Mouse (Mus musculus) limb, embryonic 13.5 days (tissue): Measurements from ENCODE around the gene Radil. TPM values are rescaled to one million over a fixed set of nuclear protein-coding genes. Genes with fewer than 3 reads are reported as not detected.
A peak's percentile ranks its signal among the peaks of the same experiment; 100 is the strongest.

ENCODE experiments used
- ATAC-seq: fragments of 200-750 bp; cut with Nextera tagmentation; 2 replicates; pipeline ENCODE4 v1.8.0; 2017; ENCODE audit warnings: low read depth, moderate number of reproducible peaks, moderate TSS enrichment; ENCODE audit not compliant: low FRiP score
- H3K27ac ChIP-seq: fragments of 300-500 bp; sonication (generic); 2 replicates; pipeline ENCODE4 v1.5.1; 2015; ENCODE audit warnings: inconsistent platforms, mild to moderate bottlenecking, moderate library complexity
- H3K27me3 ChIP-seq: fragments of 300-500 bp; sonication (generic); 2 replicates; pipeline ENCODE4 v1.6.1; 2015; ENCODE audit warnings: mild to moderate bottlenecking, inconsistent platforms
- H3K36me3 ChIP-seq: fragments of 300-500 bp; sonication (generic); 2 replicates; pipeline ENCODE4 v1.6.1; 2015; ENCODE audit warnings: inconsistent platforms, mild to moderate bottlenecking, moderate library complexity
- H3K4me1 ChIP-seq: fragments of 300-500 bp; sonication (generic); 2 replicates; pipeline ENCODE4 v1.6.1; 2015; ENCODE audit warnings: inconsistent platforms
- H3K4me2 ChIP-seq: fragments of 300-500 bp; sonication (generic); replicated peaks from 2 replicates; pipeline ENCODE4 v1.6.1; 2015; ENCODE audit warnings: inconsistent platforms, mild to moderate bottlenecking, moderate library complexity
- H3K4me3 ChIP-seq: fragments of 300-500 bp; sonication (generic); 2 replicates; pipeline ENCODE4 v1.5.1; 2015; ENCODE audit warnings: moderate library complexity, mild to moderate bottlenecking, inconsistent platforms
- H3K9ac ChIP-seq: fragments of 300-500 bp; sonication (generic); 2 replicates; pipeline ENCODE4 v1.6.1; 2015; ENCODE audit warnings: mild to moderate bottlenecking, inconsistent platforms
- H3K9me3 ChIP-seq: fragments of 300-500 bp; sonication (generic); 2 replicates; pipeline ENCODE4 v1.6.1; 2016; ENCODE audit warnings: inconsistent platforms
- WGBS: fragments of 180-500 bp; shearing (Covaris S2); methylation state at CpG from one replicate; pipeline ENCODE4 v1.1.7; 2015; 5-methylcytosine and 5-hydroxymethylcytosine counted together
- polyA plus RNA-seq: library from polyadenylated mRNA; unstranded; fragments of >200 nt; fragmentation: Nextera tagmentation; extraction: Ambion mirVana; gene quantifications from 2 replicates; pipeline ENCODE4 v1.2.1, GENCODE M21; 2015

Radil gene
- polyA plus RNA-seq, 1 experiment from 2014 or later, result 4.8 TPM

- ATAC-seq, result no peak
- Histone ChIP-seq H3K9me3 (no peaks in the 10 kb centered on the region), H3K9ac (no peak overlapping the region), H3K4me1 (no peaks in the 10 kb centered on the region), H3K4me2 (no peak overlapping the region), H3K27ac (no peak overlapping the region), H3K36me3 (no peaks in the 10 kb centered on the region), H3K4me3 (no peak overlapping the region), H3K27me3 (peaks cover 21% of the 10 kb centered on the region)
- 80% methylated on average over 8 of the region's 8 CpGs for WGBS
Measured at GRCm38 (mm10) chr5:142524711-142525464, 26.0 kb downstream of the Radil start.

DNA sequence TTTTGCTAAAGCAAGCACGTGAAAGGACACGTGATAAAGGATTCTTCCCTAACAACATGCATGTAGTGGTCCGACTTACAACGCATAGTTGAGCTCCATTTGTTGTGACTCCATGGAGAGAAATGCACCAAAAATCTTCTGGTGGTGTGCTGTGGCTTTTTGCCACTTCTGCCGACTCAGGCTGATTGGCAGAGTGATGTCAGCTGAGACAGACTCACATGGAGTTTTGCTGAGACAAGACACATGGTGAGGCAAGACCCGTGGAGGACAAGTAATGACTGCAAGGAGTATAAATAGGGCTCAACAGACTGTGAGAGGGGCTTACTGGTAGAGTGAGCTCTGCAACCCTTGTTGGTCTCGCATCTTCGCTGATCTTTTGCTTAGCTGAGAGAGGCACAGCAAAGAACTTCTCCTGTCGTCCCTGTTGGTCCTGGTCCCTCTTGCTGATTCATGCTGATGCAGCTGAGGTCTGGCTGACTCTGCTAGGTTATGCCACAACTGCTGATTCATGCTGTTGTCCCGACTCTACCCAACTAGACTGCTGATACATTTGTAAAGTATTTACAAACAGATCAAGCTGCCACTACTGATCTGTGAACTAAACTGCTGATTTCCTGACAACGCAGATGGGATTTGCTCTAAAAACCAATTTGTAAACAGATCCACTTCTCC lies 29.6 kb downstream of the Radil start:
- Histone ChIP-seq H3K9ac (no peak overlapping the region), H3K4me1 (0 out of 2 replicates have a peak, but pooled peaks cover 14% of the 10 kb centered on the region), H3K36me3 (no peaks in the 10 kb centered on the region), H3K27me3 (no peaks in the 10 kb centered on the region), H3K9me3 (no peaks in the 10 kb centered on the region), H3K27ac (no peak overlapping the region), H3K4me2 (no peak overlapping the region), H3K4me3 (no peak overlapping the region)
- 87% methylated on average over 11 of the region's 11 CpGs for WGBS
- no peak for ATAC-seq

GRCm38 (mm10) chr5:142520360-142520759 lies 30.5 kb downstream of the Radil start:
- no peak overlapping the region for H3K9ac ChIP-seq
- no peaks in the 10 kb centered on the region for H3K9me3 ChIP-seq
- H3K27ac ChIP-seq, result no peak overlapping the region
- H3K36me3 ChIP-seq, result no peaks in the 10 kb centered on the region
- H3K27me3 ChIP-seq, result no peaks in the 10 kb centered on the region
- no peak overlapping the region for H3K4me3 ChIP-seq
- ATAC-seq, result no peak
- H3K4me1 ChIP-seq, result 0 out of 2 replicates have a peak, but pooled peaks cover 14% of the 10 kb centered on the region
- WGBS, result 82% methylated on average over 4 of the region's 4 CpGs
- no peak overlapping the region for H3K4me2 ChIP-seq

DNA sequence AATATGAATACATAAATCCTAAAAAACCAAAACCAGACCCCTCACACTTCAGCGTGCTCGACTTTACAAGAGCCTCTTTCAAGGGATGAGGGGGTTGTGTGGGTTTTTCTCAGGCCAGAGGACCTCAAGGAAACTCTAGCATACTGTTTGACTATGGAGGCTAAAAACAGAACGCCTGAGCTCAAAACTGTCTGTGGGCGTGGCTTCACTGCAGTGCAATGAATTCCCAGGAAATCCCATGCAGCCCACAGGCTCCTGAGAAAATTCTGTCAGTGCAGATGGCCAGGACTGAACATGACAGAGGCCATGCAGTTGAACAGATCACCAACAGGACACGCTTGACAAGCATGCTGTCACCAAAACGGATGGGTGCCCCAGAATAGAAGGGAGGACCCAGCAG lies 31.9 kb downstream of the Radil start:
- ATAC-seq, result no peak
- Histone ChIP-seq H3K9me3 (no peaks in the 10 kb centered on the region), H3K4me1 (0 out of 2 replicates have a peak, but pooled peaks cover 14% of the 10 kb centered on the region), H3K27ac (0 out of 2 replicates have a peak overlapping the region, but pooled peaks have one; percentile 15), H3K4me3 (no peak overlapping the region), H3K9ac (no peak overlapping the region), H3K4me2 (no peak overlapping the region), H3K27me3 (no peaks in the 10 kb centered on the region), H3K36me3 (no peaks in the 10 kb centered on the region)
- WGBS, result 56% methylated on average over 6 of the region's 6 CpGs

GRCm38 (mm10) chr5:142512112-142512511 lies 38.8 kb downstream of the Radil start:
- ATAC-seq, result no peak
- 83% methylated on average over 4 of the region's 4 CpGs for WGBS

DNA sequence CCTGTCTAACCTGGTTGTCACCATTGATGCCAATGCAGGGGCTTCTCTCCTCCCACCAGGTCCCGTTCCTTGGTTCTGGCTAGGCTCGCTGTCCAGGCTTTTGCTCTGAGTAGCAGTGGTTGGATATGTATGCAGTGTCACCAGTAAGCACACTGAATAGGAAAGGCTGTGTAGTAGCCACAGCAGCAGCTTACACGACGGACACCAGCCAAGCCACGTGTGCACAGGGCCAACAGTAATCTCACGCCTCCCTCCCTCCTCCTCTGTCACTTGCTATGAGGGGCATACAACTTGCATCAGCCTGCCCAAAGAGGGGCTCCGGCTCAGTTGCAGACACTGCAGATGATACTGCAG lies 40.9 kb downstream of the Radil start:
- Histone ChIP-seq H3K27me3 (no peaks in the 10 kb centered on the region), H3K36me3 (no peaks in the 10 kb centered on the region), H3K4me2 (no peak overlapping the region; the same call in 1 of the 2 replicates), H3K4me1 (peaks cover 12% of the 10 kb centered on the region), H3K4me3 (no peak overlapping the region), H3K27ac (no peak overlapping the region), H3K9ac (peak overlapping the region; percentile 54; the same call in 1 of the 2 replicates), H3K9me3 (no peaks in the 10 kb centered on the region)
- 70% methylated on average over 7 of the region's 7 CpGs for WGBS
- no peak for ATAC-seq

More at GRCm38 (mm10) chr5:142512112-142512511, 38.8 kb downstream of the Radil start:
- Histone ChIP-seq H3K4me1 (peaks cover 12% of the 10 kb centered on the region), H3K9me3 (no peaks in the 10 kb centered on the region), H3K4me3 (no peak overlapping the region), H3K9ac (no peak overlapping the region), H3K27ac (no peak overlapping the region), H3K4me2 (no peak overlapping the region), H3K27me3 (no peaks in the 10 kb centered on the region), H3K36me3 (no peaks in the 10 kb centered on the region)

- Histone ChIP-seq H3K27ac (no peak overlapping the region; the same call in 1 of the 2 replicates), H3K4me1 (peaks cover 12% of the 10 kb centered on the region), H3K9me3 (no peaks in the 10 kb centered on the region), H3K4me3 (no peak overlapping the region), H3K4me2 (peak overlapping the region; percentile 39), H3K27me3 (no peaks in the 10 kb centered on the region), H3K9ac (peak overlapping the region; percentile 54; the same call in 1 of the 2 replicates), H3K36me3 (no peaks in the 10 kb centered on the region)
- ATAC-seq, result no peak
- 22% methylated on average over 15 of the region's 15 CpGs for WGBS
Measured at GRCm38 (mm10) chr5:142509141-142510060, 41.5 kb downstream of the Radil start.

DNA sequence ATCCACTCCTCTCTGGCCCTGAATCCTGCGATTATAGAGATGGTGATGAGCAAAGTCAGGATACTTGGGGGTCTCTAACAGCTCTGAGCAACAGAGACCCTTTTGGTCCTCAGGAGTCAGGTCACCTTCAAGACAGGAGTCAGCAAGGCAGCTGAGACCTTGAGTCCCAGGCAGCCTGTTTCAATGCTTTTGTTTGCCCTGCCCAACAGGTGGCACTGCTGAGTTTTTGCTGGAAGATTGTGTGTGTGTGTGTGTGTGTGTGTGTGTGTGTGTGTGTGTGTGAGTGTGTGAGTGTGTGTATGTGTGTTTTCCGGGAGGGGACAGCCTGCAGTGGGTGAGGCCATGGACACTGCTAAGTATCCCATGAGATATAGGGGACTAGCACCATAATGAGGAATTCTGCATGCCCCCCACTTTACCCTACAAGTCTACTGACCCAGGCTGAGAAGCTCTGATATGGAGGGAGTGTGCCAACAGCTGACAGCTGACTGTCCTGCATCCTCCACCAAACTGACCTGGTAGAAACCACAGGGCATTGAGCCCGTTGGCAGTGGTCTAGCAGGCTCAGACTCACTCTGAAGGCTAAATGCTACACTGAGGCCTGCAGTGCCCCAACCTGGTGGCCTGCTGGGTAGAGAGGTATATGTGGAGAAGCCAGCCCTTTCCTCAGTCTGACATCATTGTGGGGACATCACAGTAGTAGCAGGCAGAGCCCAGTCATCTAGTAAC lies 45.0 kb downstream of the Radil start:
- no peak overlapping the region for H3K27ac ChIP-seq
- no peak overlapping the region for H3K9ac ChIP-seq
- H3K4me2 ChIP-seq, result no peak overlapping the region
- H3K36me3 ChIP-seq, result no peaks in the 10 kb centered on the region
- H3K27me3 ChIP-seq, result no peaks in the 10 kb centered on the region
- H3K4me3 ChIP-seq, result no peak overlapping the region
- no peaks in the 10 kb centered on the region for H3K9me3 ChIP-seq
- ATAC-seq, result no peak
- 64% methylated on average over 3 of the region's 3 CpGs for WGBS
- peaks cover 17% of the 10 kb centered on the region for H3K4me1 ChIP-seq

DNA sequence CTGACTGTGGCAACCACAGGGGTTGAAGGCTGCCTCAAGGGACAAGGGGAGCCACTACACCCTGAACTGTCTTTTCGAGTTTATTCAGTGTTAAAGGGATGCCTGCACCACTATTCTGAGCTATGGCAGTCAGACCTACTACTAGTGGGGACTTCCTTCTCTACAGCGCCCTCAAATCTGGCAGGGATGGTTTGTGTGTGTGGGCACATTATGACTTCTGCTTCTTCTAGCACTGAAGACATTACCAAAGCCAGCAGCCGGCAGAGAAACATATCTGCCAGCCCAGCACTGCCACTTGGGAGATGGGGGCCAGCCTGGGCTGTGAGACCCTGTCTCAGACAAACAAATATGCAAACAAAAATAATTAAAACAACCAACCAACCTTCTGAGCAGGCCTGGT lies 46.7 kb downstream of the Radil start:
- 77% methylated on average over 3 of the region's 3 CpGs for WGBS
- Histone ChIP-seq H3K9ac (no peak overlapping the region), H3K4me1 (peaks cover 17% of the 10 kb centered on the region), H3K27me3 (no peaks in the 10 kb centered on the region), H3K27ac (no peak overlapping the region), H3K36me3 (no peaks in the 10 kb centered on the region), H3K9me3 (no peaks in the 10 kb centered on the region), H3K4me2 (no peak overlapping the region), H3K4me3 (no peak overlapping the region)
- ATAC-seq, result no peak

- Histone ChIP-seq H3K4me1 (peaks cover 14% of the 10 kb centered on the region; the same call in 1 of the 2 replicates), H3K4me2 (no peak overlapping the region), H3K27ac (no peak overlapping the region), H3K27me3 (no peaks in the 10 kb centered on the region), H3K9me3 (no peaks in the 10 kb centered on the region), H3K4me3 (no peak overlapping the region), H3K9ac (no peak overlapping the region), H3K36me3 (no peaks in the 10 kb centered on the region)
- peak; percentile 78 for ATAC-seq
- WGBS, result 10% methylated on average over 3 of the region's 3 CpGs
Measured at GRCm38 (mm10) chr5:142502414-142502813, 48.5 kb downstream of the Radil start.

- Histone ChIP-seq H3K4me2 (no peak overlapping the region), H3K4me1 (peaks cover 14% of the 10 kb centered on the region; the same call in 1 of the 2 replicates), H3K4me3 (no peak overlapping the region), H3K27me3 (no peaks in the 10 kb centered on the region), H3K9ac (no peak overlapping the region; the same call in 1 of the 2 replicates), H3K27ac (no peak overlapping the region), H3K36me3 (no peaks in the 10 kb centered on the region), H3K9me3 (no peaks in the 10 kb centered on the region)
- WGBS, result 67% methylated on average over 10 of the region's 10 CpGs
- no peak for ATAC-seq
Measured at GRCm38 (mm10) chr5:142500918-142501317, 50.0 kb downstream of the Radil start.
